Mouse (Mus musculus) heart, embryonic 13.5 days (tissue): ENCODE measurements around the gene Otp. TPM values are rescaled to one million over a fixed set of nuclear protein-coding genes. Genes with fewer than 3 reads are reported as not detected.

Experiments
- ATAC-seq: fragments of 200-750 bp; cut with Nextera tagmentation; 2 replicates; pipeline ENCODE4 v1.8.0; 2017; ENCODE audit warnings: moderate TSS enrichment; ENCODE audit not compliant: insufficient number of reproducible peaks, low FRiP score, low TSS enrichment; ENCODE audit errors: extremely low read depth
- H3K27ac ChIP-seq: fragments of 300-500 bp; sonication (generic); replicated peaks from 2 replicates; pipeline ENCODE4 v1.5.1; 2015; ENCODE audit warnings: moderate library complexity, mild to moderate bottlenecking, inconsistent platforms
- H3K27me3 ChIP-seq: fragments of 300-500 bp; sonication (generic); replicated peaks from 2 replicates; pipeline ENCODE4 v1.6.1; 2015; ENCODE audit warnings: mild to moderate bottlenecking, inconsistent platforms
- H3K36me3 ChIP-seq: fragments of 300-500 bp; sonication (generic); 2 replicates; pipeline ENCODE4 v1.6.1; 2015; ENCODE audit warnings: mild to moderate bottlenecking, inconsistent platforms
- H3K4me1 ChIP-seq: fragments of 300-500 bp; sonication (generic); 2 replicates; pipeline ENCODE4 v1.6.1; 2015; ENCODE audit warnings: inconsistent platforms
- H3K4me2 ChIP-seq: fragments of 300-500 bp; sonication (generic); 2 replicates; pipeline ENCODE4 v1.6.1; 2015; ENCODE audit warnings: inconsistent platforms, mild to moderate bottlenecking, moderate library complexity
- H3K4me3 ChIP-seq: fragments of 300-500 bp; sonication (generic); 2 replicates; pipeline ENCODE4 v1.5.1; 2015; ENCODE audit warnings: moderate library complexity, mild to moderate bottlenecking, inconsistent platforms
- H3K9ac ChIP-seq: fragments of 300-500 bp; sonication (generic); 2 replicates; pipeline ENCODE4 v1.6.1; 2015; ENCODE audit warnings: inconsistent platforms, mild to moderate bottlenecking, moderate library complexity
- H3K9me3 ChIP-seq: fragments of 300-500 bp; sonication (generic); 2 replicates; pipeline ENCODE4 v1.6.1; 2016; ENCODE audit warnings: inconsistent platforms
- WGBS: fragments of 180-500 bp; shearing (Covaris S2); methylation state at CpG from one replicate; pipeline ENCODE4 v1.1.7; 2015; ENCODE audit warnings: mixed read lengths; 5-methylcytosine and 5-hydroxymethylcytosine counted together
- polyA plus RNA-seq: library from polyadenylated mRNA; unstranded; fragments of >200 nt; fragmentation: Nextera tagmentation; extraction: Ambion mirVana; gene quantifications from 2 replicates; pipeline ENCODE4 v1.2.1, GENCODE M21; 2015

Gene Otp
- polyA plus RNA-seq: 0.06 TPM in 1 of 2 replicates, not detected in the other

GRCm38 (mm10) chr13:94875396-94875880, at the start of gene Otp:
Gene Otp, plus strand, starts transcription at chr13:94875602.
- H3K27me3 ChIP-seq: peaks cover 89% of the 10 kb centered on the region
- no peaks in the 10 kb centered on the region for H3K9me3 ChIP-seq
- no peak within 1 kb of the TSS for H3K9ac ChIP-seq
- no peaks in the 10 kb centered on the region for H3K36me3 ChIP-seq
- H3K4me1 ChIP-seq: peaks cover 8% of the 10 kb centered on the region; the same call in 1 of the 2 replicates
- 1% methylated on average over 30 of the region's 30 CpGs for WGBS
- H3K27ac ChIP-seq: no peak within 1 kb of the TSS
- no peak for ATAC-seq
- H3K4me2 ChIP-seq: no peak within 1 kb of the TSS
- no peak within 1 kb of the TSS for H3K4me3 ChIP-seq

GRCm38 (mm10) chr13:94826389-94826788, 49.0 kb upstream of the Otp start:
- WGBS: 53% methylated on average over 5 of the region's 5 CpGs
- no peak for ATAC-seq
- Histone ChIP-seq H3K36me3 (peaks cover 16% of the 10 kb centered on the region), H3K9me3 (no peaks in the 10 kb centered on the region), H3K27me3 (no peaks in the 10 kb centered on the region), H3K4me2 (no peak overlapping the region), H3K4me3 (no peak overlapping the region), H3K4me1 (peaks cover 35% of the 10 kb centered on the region), H3K27ac (no peak overlapping the region), H3K9ac (no peak overlapping the region)

DNA sequence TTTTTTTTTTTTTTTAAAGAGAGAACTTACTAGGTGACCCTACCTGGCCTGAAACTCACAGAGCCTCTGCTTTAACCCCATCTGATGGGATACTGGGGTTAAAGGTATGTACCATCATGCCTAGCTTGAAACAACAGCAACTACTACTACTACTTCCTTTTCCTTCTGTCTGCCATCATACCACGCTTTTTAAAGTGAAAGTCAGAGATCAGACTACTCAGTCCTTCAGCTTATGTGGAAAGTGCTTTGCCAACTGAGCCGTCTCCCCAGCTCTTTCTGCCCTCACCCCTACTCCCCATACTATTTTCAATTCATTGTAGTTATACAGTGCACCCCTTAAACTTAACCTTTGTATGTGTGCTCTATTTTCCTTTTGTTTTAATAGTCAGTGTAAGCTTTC, 48.4 kb upstream of the Otp start:
- Histone ChIP-seq H3K36me3 (peaks cover 16% of the 10 kb centered on the region), H3K27ac (no peak overlapping the region), H3K27me3 (no peaks in the 10 kb centered on the region), H3K9me3 (no peaks in the 10 kb centered on the region), H3K4me2 (no peak overlapping the region), H3K4me1 (peaks cover 35% of the 10 kb centered on the region), H3K9ac (no peak overlapping the region), H3K4me3 (no peak overlapping the region)
- WGBS: 81% methylated on average over 2 of the region's 2 CpGs
- ATAC-seq: no peak

- ATAC-seq: no peak
- Histone ChIP-seq H3K4me1 (peaks cover 35% of the 10 kb centered on the region), H3K9me3 (no peaks in the 10 kb centered on the region), H3K9ac (no peak overlapping the region), H3K27ac (peak overlapping the region; percentile 21; the same call in 1 of the 2 replicates), H3K4me2 (no peak overlapping the region), H3K4me3 (no peak overlapping the region), H3K27me3 (no peaks in the 10 kb centered on the region), H3K36me3 (peaks cover 22% of the 10 kb centered on the region)
- WGBS: 33% methylated on average over 2 of the region's 2 CpGs
These were observed 47.6 kb upstream of the Otp start for GRCm38 (mm10) chr13:94827847-94828246.

DNA sequence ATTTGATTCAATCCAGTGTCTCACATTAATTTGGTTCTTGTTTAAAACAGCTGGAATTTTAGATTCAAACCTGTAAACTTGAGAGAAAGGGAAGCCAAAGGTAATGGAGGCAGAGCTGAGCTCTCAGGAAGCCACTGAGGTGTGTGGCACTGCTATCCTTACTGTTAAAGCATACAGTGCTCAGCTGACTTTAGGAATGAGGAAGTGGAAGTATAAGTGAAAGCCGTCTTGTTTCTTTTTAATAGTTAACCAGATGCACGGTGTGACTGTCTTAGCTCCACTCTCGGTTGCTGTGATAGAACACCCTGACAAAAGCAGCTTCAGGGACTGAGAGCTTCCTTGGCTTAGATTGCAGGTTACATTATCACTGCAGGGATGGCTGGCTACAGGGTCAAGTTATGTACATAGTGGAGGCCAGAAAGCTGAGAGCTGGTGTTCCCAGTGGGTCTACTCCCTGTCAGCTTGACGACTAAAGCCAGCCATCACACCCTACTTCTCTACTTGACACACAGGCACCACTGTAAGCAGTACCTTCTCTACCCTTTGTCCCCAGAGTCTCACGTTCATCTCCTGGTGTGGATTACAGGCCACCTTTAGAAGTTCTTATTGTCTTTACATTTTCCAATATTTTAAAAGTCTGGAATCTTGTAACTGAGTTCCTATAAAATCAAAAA, 37.2 kb upstream of the Otp start:
- no peaks in the 10 kb centered on the region for H3K27me3 ChIP-seq
- peaks cover 67% of the 10 kb centered on the region for H3K36me3 ChIP-seq
- no peak overlapping the region for H3K4me3 ChIP-seq
- H3K27ac ChIP-seq: no peak overlapping the region; the same call in 1 of the 2 replicates
- H3K9me3 ChIP-seq: no peaks in the 10 kb centered on the region
- no peak for ATAC-seq
- 0 out of 2 replicates have a peak overlapping the region, but pooled peaks have one; percentile 10 for H3K9ac ChIP-seq
- H3K4me2 ChIP-seq: no peak overlapping the region
- 62% methylated on average over 5 of the region's 5 CpGs for WGBS
- peaks cover 11% of the 10 kb centered on the region for H3K4me1 ChIP-seq

DNA sequence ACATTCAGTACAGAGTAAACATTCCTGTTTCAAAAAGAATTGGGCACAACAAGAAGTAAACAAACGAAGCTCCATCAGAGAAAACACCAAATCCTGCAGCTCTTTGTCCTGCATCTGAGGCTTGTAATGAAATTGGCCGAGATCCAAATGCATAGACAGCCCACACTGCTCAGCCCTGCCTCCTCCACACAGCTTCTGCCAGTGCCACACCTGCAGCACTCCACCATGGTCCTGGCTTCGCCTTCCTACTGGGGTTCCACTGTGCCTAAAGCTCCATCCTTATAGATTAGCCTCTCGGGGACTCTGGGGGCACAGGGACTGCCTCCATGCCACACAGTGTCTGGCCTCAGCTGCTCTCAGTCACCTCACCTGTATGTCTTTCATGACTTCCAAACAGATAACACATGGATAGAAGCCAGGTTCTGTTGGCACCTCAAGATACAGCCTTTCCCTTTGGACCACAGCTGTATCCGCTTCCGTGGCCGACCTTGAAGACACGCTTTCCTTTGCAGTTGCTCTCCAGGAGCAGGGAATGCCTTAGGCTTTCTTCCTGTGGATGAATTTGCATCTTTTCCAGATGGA, 36.6 kb upstream of the Otp start:
- no peak overlapping the region for H3K4me3 ChIP-seq
- no peaks in the 10 kb centered on the region for H3K27me3 ChIP-seq
- H3K9me3 ChIP-seq: no peaks in the 10 kb centered on the region
- peaks cover 11% of the 10 kb centered on the region for H3K4me1 ChIP-seq
- WGBS: 73% methylated on average over 8 of the region's 8 CpGs
- no peak for ATAC-seq
- no peak overlapping the region for H3K27ac ChIP-seq
- no peak overlapping the region for H3K9ac ChIP-seq
- H3K4me2 ChIP-seq: no peak overlapping the region
- H3K36me3 ChIP-seq: peaks cover 67% of the 10 kb centered on the region

DNA sequence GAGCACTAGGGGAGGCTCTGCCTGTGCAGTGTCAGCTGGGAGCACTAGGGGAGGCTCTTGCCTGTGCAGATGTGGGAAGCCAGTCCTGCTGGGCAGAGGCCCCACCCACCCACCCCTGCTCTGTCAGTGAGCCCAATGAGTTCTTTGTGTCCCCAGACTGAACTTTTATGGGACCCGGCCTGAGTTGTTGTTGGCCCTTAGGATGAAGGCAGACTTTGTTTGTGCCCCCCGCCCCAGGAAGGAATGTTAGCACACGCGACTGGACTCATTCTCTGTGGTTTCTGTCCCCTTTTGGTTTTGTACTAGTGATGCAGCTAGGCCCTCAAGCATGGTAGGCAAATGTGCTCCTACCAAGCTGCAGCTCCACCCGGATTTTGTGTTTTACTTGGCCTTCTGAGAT, 32.2 kb upstream of the Otp start:
- ATAC-seq: no peak
- no peak overlapping the region for H3K27ac ChIP-seq
- no peak overlapping the region for H3K9ac ChIP-seq
- H3K27me3 ChIP-seq: no peaks in the 10 kb centered on the region
- no peaks in the 10 kb centered on the region for H3K9me3 ChIP-seq
- peaks cover 8% of the 10 kb centered on the region for H3K4me1 ChIP-seq
- no peak overlapping the region for H3K4me3 ChIP-seq
- peaks cover 45% of the 10 kb centered on the region for H3K36me3 ChIP-seq
- WGBS: 71% methylated on average over 5 of the region's 5 CpGs
- no peak overlapping the region for H3K4me2 ChIP-seq

DNA sequence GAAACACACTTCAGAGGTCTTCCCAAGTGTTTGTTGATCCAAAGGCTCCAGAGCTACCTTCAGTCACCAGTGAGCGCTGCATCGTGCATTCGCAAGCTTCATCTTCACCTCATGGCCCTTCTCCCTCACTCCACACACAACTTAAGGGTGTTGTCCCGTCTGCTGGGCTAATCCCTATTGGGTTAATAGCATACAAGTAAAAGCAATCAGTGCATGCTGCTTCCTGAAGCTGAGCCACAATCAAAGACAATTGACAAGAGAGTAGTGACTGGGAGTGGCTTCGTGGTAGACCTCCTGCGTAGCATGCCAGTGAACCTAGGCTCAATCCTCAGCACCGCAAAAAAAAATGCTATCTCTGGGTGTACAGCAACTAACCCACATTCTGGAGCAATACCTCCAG, 27.5 kb upstream of the Otp start:
- no peak overlapping the region for H3K4me2 ChIP-seq
- peaks cover 16% of the 10 kb centered on the region for H3K36me3 ChIP-seq
- H3K9ac ChIP-seq: no peak overlapping the region
- H3K9me3 ChIP-seq: no peaks in the 10 kb centered on the region
- WGBS: 65% methylated on average over 7 of the region's 7 CpGs
- H3K4me1 ChIP-seq: no peaks in the 10 kb centered on the region
- H3K27me3 ChIP-seq: no peaks in the 10 kb centered on the region
- no peak for ATAC-seq
- no peak overlapping the region for H3K4me3 ChIP-seq
- H3K27ac ChIP-seq: no peak overlapping the region

DNA sequence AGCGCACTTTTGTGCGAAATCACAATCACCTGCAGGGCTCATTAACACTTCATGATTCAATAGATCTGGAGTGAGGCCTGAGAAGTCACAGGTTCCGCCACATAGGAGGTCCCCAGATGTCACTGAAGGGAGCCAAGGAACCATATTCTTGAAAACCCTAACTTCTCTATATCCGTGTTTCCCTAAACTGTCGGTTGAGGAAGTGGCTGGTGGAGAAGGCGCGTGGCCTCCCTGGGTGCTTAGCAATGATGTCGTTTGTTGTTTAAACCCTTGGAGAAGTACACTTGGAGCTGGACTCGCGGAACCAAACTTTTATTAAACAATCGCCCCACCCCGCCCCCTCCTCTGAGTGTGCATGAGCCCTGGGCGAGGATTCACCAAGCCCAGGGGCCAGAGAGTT, 26.1 kb upstream of the Otp start:
- Histone ChIP-seq H3K4me3 (no peak overlapping the region), H3K36me3 (peaks cover 1% of the 10 kb centered on the region), H3K27ac (no peak overlapping the region), H3K4me2 (no peak overlapping the region), H3K4me1 (no peaks in the 10 kb centered on the region), H3K9me3 (no peaks in the 10 kb centered on the region), H3K27me3 (no peaks in the 10 kb centered on the region; the same call in 1 of the 2 replicates), H3K9ac (no peak overlapping the region)
- no peak for ATAC-seq
- WGBS: 59% methylated on average over 13 of the region's 13 CpGs

DNA sequence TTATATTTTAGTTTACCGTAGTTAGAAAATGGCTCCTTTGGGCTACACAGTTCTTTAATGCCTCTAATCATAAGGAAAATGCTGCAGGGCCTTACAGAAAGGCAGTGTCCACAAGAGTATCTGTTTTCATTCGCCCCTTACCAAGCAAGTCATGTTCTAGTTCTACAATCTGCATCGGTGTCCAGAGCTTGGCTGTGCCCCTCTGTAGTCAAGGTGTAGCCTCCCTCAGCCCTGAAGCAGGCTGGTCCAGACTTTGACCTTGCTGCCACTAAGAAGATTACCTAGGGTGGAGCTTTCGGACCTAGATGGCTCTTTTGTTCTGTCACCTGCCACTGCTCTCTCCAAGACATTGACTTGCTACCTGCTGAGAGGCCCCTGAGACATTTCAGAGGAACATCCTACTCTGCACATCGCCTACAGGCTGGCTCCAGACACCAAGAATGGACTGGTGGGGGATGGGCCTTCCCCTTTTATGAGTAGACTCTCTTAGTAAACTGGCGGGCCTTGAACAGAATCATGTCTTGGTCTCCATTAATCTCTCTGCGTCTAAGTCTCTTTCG, 17.3 kb upstream of the Otp start:
- H3K27me3 ChIP-seq: peaks cover 35% of the 10 kb centered on the region
- no peak for ATAC-seq
- H3K4me3 ChIP-seq: no peak overlapping the region
- WGBS: 64% methylated on average over 8 of the region's 8 CpGs
- H3K27ac ChIP-seq: no peak overlapping the region
- H3K4me2 ChIP-seq: no peak overlapping the region
- no peaks in the 10 kb centered on the region for H3K9me3 ChIP-seq
- H3K9ac ChIP-seq: no peak overlapping the region
- H3K4me1 ChIP-seq: no peaks in the 10 kb centered on the region
- no peaks in the 10 kb centered on the region for H3K36me3 ChIP-seq

- Histone ChIP-seq H3K9me3 (no peaks in the 10 kb centered on the region), H3K27me3 (peaks cover 46% of the 10 kb centered on the region), H3K4me3 (no peak overlapping the region), H3K27ac (no peak overlapping the region), H3K36me3 (no peaks in the 10 kb centered on the region), H3K9ac (no peak overlapping the region), H3K4me2 (no peak overlapping the region), H3K4me1 (no peaks in the 10 kb centered on the region)
- 63% methylated on average over 8 of the region's 8 CpGs for WGBS
- ATAC-seq: no peak
These were observed 16.1 kb upstream of the Otp start for GRCm38 (mm10) chr13:94859256-94859655.
